8 mouse cellular contexts compared by ENCODE assay signal in the genomic region with DNA sequence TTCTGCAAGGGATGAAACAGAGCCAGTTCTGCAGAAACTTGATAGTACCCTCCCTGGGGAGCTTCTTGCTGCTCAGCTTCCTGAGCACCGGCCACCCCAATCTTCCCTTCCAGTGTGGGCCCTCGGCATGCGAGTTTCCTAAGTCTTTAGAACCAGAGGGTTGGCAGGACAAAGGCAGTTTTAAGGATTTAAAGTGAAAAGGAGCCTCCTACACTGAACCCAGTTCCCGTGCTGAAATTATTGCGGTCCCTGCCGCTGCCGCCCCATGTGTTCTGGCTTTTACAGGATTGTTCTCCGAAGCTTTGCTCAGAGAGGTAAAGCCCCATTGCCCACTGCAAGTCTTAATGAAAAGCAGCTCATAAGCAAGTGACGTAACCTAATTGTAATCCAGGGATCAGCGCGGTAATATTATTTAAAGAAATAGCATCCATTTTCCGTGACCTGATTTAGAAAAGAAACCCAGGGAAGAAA. TPM values are rescaled to one million over a fixed set of nuclear protein-coding genes. Genes with fewer than 3 reads are reported as not detected.
DNase-seq lines count a peak whose midpoint lies in the region; ATAC-seq and TF ChIP-seq lines count a peak whose summit lies in the region.

No protein-coding gene starts in this region.

- TF ChIP-seq CTCF in liver, postnatal 0 days (IDR thresholded peaks at IDR 0.05; ENCODE audit: low read depth), result no peak

- H3K9me3 ChIP-seq in limb, embryonic 15.5 days, result no peaks in the 10 kb centered on the region
- H3K9me3 ChIP-seq in liver, postnatal 0 days (ENCODE audit: low read length), result no peaks in the 10 kb centered on the region

- H3K4me2 ChIP-seq in limb, embryonic 15.5 days, result peak overlapping the region; percentile 41
- no peak overlapping the region for H3K4me2 ChIP-seq in liver, postnatal 0 days (ENCODE audit: low read depth, low read length)

- H3K36me3 ChIP-seq in limb, embryonic 15.5 days, result no peaks in the 10 kb centered on the region
- H3K36me3 ChIP-seq in liver, postnatal 0 days (replicated peaks; ENCODE audit: insufficient read depth, low read length), result no peaks in the 10 kb centered on the region

- H3K9ac ChIP-seq in limb, embryonic 15.5 days, result peak overlapping the region; percentile 26; the same call in 1 of the 2 replicates
- no peak overlapping the region for H3K9ac ChIP-seq in liver, postnatal 0 days (replicated peaks)

- no peaks in the 10 kb centered on the region for H3K27me3 ChIP-seq in limb, embryonic 15.5 days
- no peaks in the 10 kb centered on the region for H3K27me3 ChIP-seq in liver, postnatal 0 days (ENCODE audit: insufficient read depth, low read length)

- ATAC-seq in limb, embryonic 15.5 days (ENCODE audit: insufficient number of reproducible peaks, low FRiP score, low TSS enrichment, low read depth), result no peak
- ATAC-seq in liver, postnatal 0 days, result no peak

- H3K27ac ChIP-seq in limb, embryonic 15.5 days, result peak overlapping the region; percentile 81
- no peak overlapping the region for H3K27ac ChIP-seq in liver, postnatal 0 days (ENCODE audit: low read depth)

- H3K4me1 ChIP-seq in limb, embryonic 15.5 days, result peaks cover 8% of the 10 kb centered on the region; the same call in 1 of the 2 replicates
- no peaks in the 10 kb centered on the region for H3K4me1 ChIP-seq in liver, postnatal 0 days (ENCODE audit: insufficient read depth)

- 27% methylated on average over 12 of the region's 12 CpGs for WGBS in limb, embryonic 15.5 days
- WGBS in liver, postnatal 0 days (ENCODE audit: insufficient replicate concordance), result 74% methylated on average over 12 of the region's 12 CpGs

- peak; percentile 17 to 47 for DNase-seq in frontal cortex, postnatal 36 days (ENCODE audit: low spot score in 2 of 2)
- no peak for DNase-seq in frontal cortex, postnatal 14 days (ENCODE audit: low spot score in 2 of 2)
- peak; percentile 46 for DNase-seq in Muller cell, postnatal 12 days (ENCODE audit: inconsistent ontology term)
- peak; percentile 22 for DNase-seq in gastrocnemius, postnatal 10 days
- no peak for DNase-seq in spleen, postnatal 4 days (ENCODE audit: low spot score in 2 of 2)
- no peak for DNase-seq in embryo, embryonic 10 days (ENCODE audit: low spot score)
- no peak for DNase-seq in liver, postnatal 0 days

- peak overlapping the region; percentile 27 for H3K4me3 ChIP-seq in limb, embryonic 15.5 days
- no peak overlapping the region for H3K4me3 ChIP-seq in liver, postnatal 0 days (ENCODE audit: low read depth, low read length)

- TF ChIP-seq EP300 in liver, postnatal 0 days (IDR thresholded peaks at IDR 0.05; ENCODE audit: low read depth), result no peak

RNA-seq across cellular contexts. Expression of gene Ncoa1, which starts 32.6 kb away (rescaled TPM):
- total RNA-seq in gastrocnemius, postnatal 10 days (2021), result 10 to 100 TPM; 32.3 to 43.1 TPM
- polyA plus RNA-seq in limb, embryonic 15.5 days (2015; fragmentation: Nextera tagmentation; extraction: Ambion mirVana), result 10.6 and 12.4 TPM in 2 replicates
- polyA plus RNA-seq in liver, postnatal 0 days (2015; fragmentation: Nextera tagmentation; extraction: Ambion mirVana), result 2.2 and 2.5 TPM in 2 replicates

Comparison
In these comparisons a context has a peak if more than half of its experiments do, and no peak if none do; other contexts are left out.
1. DNase-seq: peak in frontal cortex, postnatal 36 days (2 of 2), Muller cell, postnatal 12 days (single experiment) and gastrocnemius, postnatal 10 days (single experiment); none in frontal cortex, postnatal 14 days (0 of 2), spleen, postnatal 4 days (0 of 2), embryo, embryonic 10 days (single experiment) and liver, postnatal 0 days (single experiment).